Mouse (Mus musculus): ENCODE measurements around the gene Olfr1415. TPM values are rescaled to one million over a fixed set of nuclear protein-coding genes. Genes with fewer than 3 reads are reported as not detected.
"Not testable (repeated sequence)": the region's sequence is repeated elsewhere in the genome, so short reads cannot be mapped to it uniquely, and the experiment has no call there.

Olfr1415 gene
- total RNA-seq (2021) = not detected
- long read RNA-seq, experiment 1 = 0 reads
- long read RNA-seq, experiment 2 = 0 reads

- no peak for DNase-seq (ENCODE audit: low spot score)
These were observed at the start of gene Olfr1415 for GRCm38 (mm10) chr1:92496001-92496400. Gene Olfr1415, minus strand, starts transcription at chr1:92496101.

GRCm38 (mm10) chr1:92539071-92539470 lies 43.2 kb upstream of the Olfr1415 start:
- DNase-seq (ENCODE audit: low spot score) = no peak

GRCm38 (mm10) chr1:92536972-92537371 lies 41.1 kb upstream of the Olfr1415 start:
- no peak for DNase-seq (ENCODE audit: low spot score)

- DNase-seq (ENCODE audit: low spot score) = no peak
These were observed 27.9 kb upstream of the Olfr1415 start for GRCm38 (mm10) chr1:92523764-92524163.

GRCm38 (mm10) chr1:92521376-92521775 lies 25.5 kb upstream of the Olfr1415 start:
- DNase-seq (ENCODE audit: low spot score) = no peak

GRCm38 (mm10) chr1:92519046-92519445 lies 23.1 kb upstream of the Olfr1415 start:
- DNase-seq (ENCODE audit: low spot score) = no peak

GRCm38 (mm10) chr1:92518561-92518960 lies 22.7 kb upstream of the Olfr1415 start, which contains the start of gene Olfr1414:
Gene Olfr1414, minus strand, starts transcription at chr1:92518661.
- no peak for DNase-seq (ENCODE audit: low spot score)

GRCm38 (mm10) chr1:92515390-92515789 lies 19.5 kb upstream of the Olfr1415 start:
- DNase-seq (ENCODE audit: low spot score) = no peak

GRCm38 (mm10) chr1:92511646-92512045 lies 15.7 kb upstream of the Olfr1415 start:
- DNase-seq (ENCODE audit: low spot score) = not testable (repeated sequence)

GRCm38 (mm10) chr1:92485013-92485412 lies 10.9 kb downstream of the Olfr1415 start, which contains the start of gene Olfr1416:
Gene Olfr1416, minus strand, starts transcription at chr1:92485113.
- no peak for DNase-seq (ENCODE audit: low spot score)

GRCm38 (mm10) chr1:92474066-92474578 lies 21.8 kb downstream of the Olfr1415 start:
- no peak for DNase-seq (ENCODE audit: low spot score)

- DNase-seq (ENCODE audit: low spot score) = peak; percentile 94
These were observed 22.5 kb downstream of the Olfr1415 start, which contains the start of gene Ndufa10 for GRCm38 (mm10) chr1:92473165-92474041. Gene Ndufa10, minus strand, starts transcription at chr1:92473860.

GRCm38 (mm10) chr1:92468891-92469290 lies 27.0 kb downstream of the Olfr1415 start:
- no peak for DNase-seq (ENCODE audit: low spot score)

GRCm38 (mm10) chr1:92458416-92458815 lies 37.5 kb downstream of the Olfr1415 start:
- no peak for DNase-seq (ENCODE audit: low spot score)

- no peak for DNase-seq (ENCODE audit: low spot score)
These were observed 38.1 kb downstream of the Olfr1415 start for GRCm38 (mm10) chr1:92457758-92458157.

GRCm38 (mm10) chr1:92453751-92454445 lies 42.0 kb downstream of the Olfr1415 start:
- DNase-seq (ENCODE audit: low spot score) = no peak

- peak; percentile 14 for DNase-seq (ENCODE audit: low spot score)
These were observed 47.6 kb downstream of the Olfr1415 start for GRCm38 (mm10) chr1:92448293-92448692.

GRCm38 (mm10) chr1:92441453-92442063 lies 54.3 kb downstream of the Olfr1415 start:
- no peak for DNase-seq (ENCODE audit: low spot score)

GRCm38 (mm10) chr1:92440066-92440750 lies 55.7 kb downstream of the Olfr1415 start:
- no peak for DNase-seq (ENCODE audit: low spot score)
